Mouse (Mus musculus) CH12.LX (cell line): ENCODE data around the gene Gabra1. TPM values are rescaled to one million over a fixed set of nuclear protein-coding genes. Genes with fewer than 3 reads are reported as not detected.

Source experiments
- DNase-seq: peaks from one replicate; pipeline ENCODE4 v3.0.0-alpha.2; 2013; ENCODE audit errors: extremely low read depth
- H3K27ac ChIP-seq: 2 replicates; pipeline ENCODE4 v1.5.1; 2012; ENCODE audit warnings: low read depth, mild to moderate bottlenecking, control low read depth, moderate library complexity; ENCODE audit not compliant: insufficient read depth
- H3K27me3 ChIP-seq: replicated peaks from 2 replicates; pipeline ENCODE3; 2012; ENCODE audit warnings: inconsistent platforms
- H3K36me3 ChIP-seq, 2 experiments: replicated peaks in 1 of 2; 2 replicates each; pipeline versions ENCODE3 to v1.6.1; 2012; ENCODE audit warnings: inconsistent platforms in 1 of 2, low read length in 1 of 2, mild to moderate bottlenecking in 1 of 2, mixed read lengths in 1 of 2, moderate library complexity in 1 of 2; ENCODE audit not compliant: control insufficient read depth in 1 of 2, insufficient read depth in 1 of 2
- H3K4me1 ChIP-seq, 2 experiments: 2 replicates each; pipeline ENCODE4 v1.6.1; 2012; ENCODE audit warnings: inconsistent platforms in 1 of 2, moderate library complexity in 1 of 2; ENCODE audit not compliant: insufficient read depth in 2 of 2, control insufficient read depth in 1 of 2
- H3K4me2 ChIP-seq: 2 replicates; pipeline ENCODE4 v1.6.1; 2012; ENCODE audit warnings: low read depth, mild to moderate bottlenecking, control low read depth; ENCODE audit not compliant: poor library complexity, insufficient read depth, severe bottlenecking
- H3K4me3 ChIP-seq, 3 experiments: fragments of 150-350 bp in 1 of 3; sonication (generic) in 1 of 3; replicated peaks in 1 of 3; 2 replicates each; pipeline versions ENCODE3 to v1.5.1; 2011 to 2012; ENCODE audit warnings: low read depth in 2 of 3, low read length in 2 of 3, mild to moderate bottlenecking in 2 of 3, moderate library complexity in 2 of 3, control low read depth in 1 of 3, improper control_type of control experiment in 1 of 3, inconsistent platforms in 1 of 3, mixed read lengths in 1 of 3; ENCODE audit not compliant: poor library complexity in 1 of 3
- H3K79me2 ChIP-seq: replicated peaks from 2 replicates; pipeline ENCODE4 v1.6.1; 2012; ENCODE audit warnings: mild to moderate bottlenecking, moderate library complexity; ENCODE audit not compliant: control insufficient read depth, poor library complexity, insufficient read depth, severe bottlenecking; ENCODE audit errors: extremely low read depth
- H3K9ac ChIP-seq: 2 replicates; pipeline ENCODE4 v1.6.1; 2012; ENCODE audit warnings: low read depth, mild to moderate bottlenecking, control low read depth, moderate library complexity; ENCODE audit not compliant: insufficient read depth
- H3K9me3 ChIP-seq: replicated peaks from 2 replicates; pipeline ENCODE3; 2012; ENCODE audit warnings: low read length, inconsistent platforms, mixed read lengths
- BHLHE40 ChIP-seq: IDR thresholded peaks from 2 replicates; pipeline ENCODE4 v1.6.1; 2011; ENCODE audit warnings: mild to moderate bottlenecking, low read depth, low read length, improper control_type of control experiment
- CHD1 ChIP-seq: IDR thresholded peaks from 2 replicates; pipeline ENCODE4 v1.6.1; 2012; ENCODE audit warnings: low read depth, low read length, improper control_type of control experiment, inconsistent platforms
- E2F4 ChIP-seq: IDR thresholded peaks from 2 replicates; pipeline ENCODE4 v1.6.1; 2011; ENCODE audit warnings: low read depth, low read length, improper control_type of control experiment; ENCODE audit not compliant: insufficient replicate concordance
- EP300 ChIP-seq: IDR thresholded peaks from 2 replicates; pipeline ENCODE4 v1.6.1; 2011; ENCODE audit warnings: low read length, improper control_type of control experiment
- ETS1 ChIP-seq: conservative IDR thresholded peaks from 2 replicates; pipeline ENCODE4 v1.6.1; 2012; ENCODE audit warnings: low read depth, mild to moderate bottlenecking, inconsistent platforms, low read length, improper control_type of control experiment, moderate library complexity
- GABPA ChIP-seq: IDR thresholded peaks from 2 replicates; pipeline ENCODE4 v1.6.1; 2012; ENCODE audit warnings: low read depth, low read length, improper control_type of control experiment, inconsistent platforms; ENCODE audit not compliant: insufficient replicate concordance
- HCFC1 ChIP-seq: IDR thresholded peaks from 2 replicates; pipeline ENCODE4 v1.6.1; 2012; ENCODE audit warnings: low read depth, mild to moderate bottlenecking, inconsistent platforms, low read length, improper control_type of control experiment
- JUN ChIP-seq: IDR thresholded peaks from 2 replicates; pipeline ENCODE4 v1.6.1; 2011; ENCODE audit warnings: low read depth, mild to moderate bottlenecking, low read length, improper control_type of control experiment, moderate library complexity; ENCODE audit not compliant: insufficient read depth
- JUND ChIP-seq: conservative IDR thresholded peaks from 2 replicates; pipeline ENCODE4 v1.6.1; 2011; ENCODE audit warnings: low read depth, low read length, improper control_type of control experiment
- MAX ChIP-seq: IDR thresholded peaks from 2 replicates; pipeline ENCODE4 v1.6.1; 2011; ENCODE audit warnings: low read length, improper control_type of control experiment
- MEF2A ChIP-seq: IDR thresholded peaks from 2 replicates; pipeline ENCODE4 v1.6.1; 2014; ENCODE audit warnings: low read depth, mild to moderate bottlenecking, inconsistent platforms, low read length, improper control_type of control experiment, borderline replicate concordance
- MYC ChIP-seq: IDR thresholded peaks from 2 replicates; pipeline ENCODE4 v1.6.1; 2011; ENCODE audit warnings: low read depth, mild to moderate bottlenecking, improper control_type of control experiment, low read length
- NELFE ChIP-seq: IDR thresholded peaks from 2 replicates; pipeline ENCODE4 v1.6.1; 2011; ENCODE audit warnings: low read depth, low read length, improper control_type of control experiment
- PAX5 ChIP-seq: IDR thresholded peaks from 2 replicates; pipeline ENCODE4 v1.6.1; 2012; ENCODE audit warnings: low read length, inconsistent platforms, mixed read lengths
- RAD21 ChIP-seq: IDR thresholded peaks from 2 replicates; pipeline ENCODE4 v1.6.1; 2011; ENCODE audit warnings: low read depth, mild to moderate bottlenecking, low read length, improper control_type of control experiment, moderate library complexity
- SMC3 ChIP-seq: IDR thresholded peaks from 2 replicates; pipeline ENCODE4 v1.6.1; 2011; ENCODE audit warnings: low read depth, low read length, improper control_type of control experiment
- TCF12 ChIP-seq: IDR thresholded peaks from 2 replicates; pipeline ENCODE4 v1.6.1; 2014; ENCODE audit warnings: low read depth, mild to moderate bottlenecking, inconsistent platforms, low read length, improper control_type of control experiment
- USF1 ChIP-seq: IDR thresholded peaks from 2 replicates; pipeline ENCODE4 v1.6.1; 2014; ENCODE audit warnings: low read depth, mild to moderate bottlenecking, inconsistent platforms, low read length, improper control_type of control experiment
- USF2 ChIP-seq: conservative IDR thresholded peaks from 2 replicates; pipeline ENCODE4 v1.6.1; 2011; ENCODE audit warnings: low read depth, low read length, improper control_type of control experiment
- ZC3H11A ChIP-seq: IDR thresholded peaks from 2 replicates; pipeline ENCODE4 v1.6.1; 2012; ENCODE audit warnings: low read depth, mild to moderate bottlenecking, inconsistent platforms, low read length, improper control_type of control experiment
- ZKSCAN1 ChIP-seq: IDR thresholded peaks from 2 replicates; pipeline ENCODE4 v1.6.1; 2012; ENCODE audit warnings: low read depth, inconsistent platforms, low read length, improper control_type of control experiment, borderline replicate concordance
- ZNF384 ChIP-seq: IDR thresholded peaks from 2 replicates; pipeline ENCODE4 v1.6.1; 2012; ENCODE audit warnings: low read depth, low read length, improper control_type of control experiment, inconsistent platforms
- dilution Hi-C: fragments of 300-500 bp; cut with MboI; formaldehyde crosslinking; loops from 2 replicates; pipeline ENCODE4 v1.14.3; 2020; ENCODE audit warnings: low sequenced_read_pairs; ENCODE audit not compliant: extremely low pct_unique_long_range_greater_than_20kb, extremely low pct_ligation_motif_present
- in situ Hi-C: fragments of 300-500 bp; cut with MboI; formaldehyde crosslinking; loops from 3 replicates; pipeline ENCODE4 v1.14.3; 2019; ENCODE audit warnings: low sequenced_read_pairs, low pct_ligation_motif_present, low pct_unique_long_range_greater_than_20kb, mixed read lengths
- polyA plus RNA-seq: library from polyadenylated mRNA; unstranded; fragments of >175 nt; gene quantifications from 2 replicates; pipeline ENCODE4 v1.2.1, GENCODE M21; 2012; ENCODE audit warnings: low read depth; ENCODE audit not compliant: insufficient read length
- total RNA-seq, 2 experiments: library from RNA; depleted of rRNA; stranded (reverse); fragments of 300-350 nt in 1 of 2; fragments of >200 nt in 1 of 2; gene quantifications; 2 replicates each; pipeline ENCODE4 v1.2.3; 2012 to 2014

The Gabra1 gene
- total and polyA plus RNA-seq, 3 experiments = not detected

- Histone ChIP-seq H3K36me3 (no peaks in the 10 kb centered on the region), H3K9me3 (no peaks in the 10 kb centered on the region), H3K4me3 (no peak overlapping the region), H3K27ac (no peak overlapping the region), H3K4me2 (no peak overlapping the region), H3K79me2 (no peaks in the 10 kb centered on the region), H3K9ac (no peak overlapping the region), H3K27me3 (no peaks in the 10 kb centered on the region), H3K4me1 (no peaks in the 10 kb centered on the region)
- DNase-seq = no peak
- dilution Hi-C loops = no loop called here
- in situ Hi-C loops = no loop called here
- no peak for TF ChIP-seq BHLHE40
- TF ChIP-seq PAX5 = no peak
- no peak for TF ChIP-seq MEF2A
- no peak for TF ChIP-seq JUN
- no peak for TF ChIP-seq USF1
- TF ChIP-seq ZKSCAN1 = no peak
- no peak for TF ChIP-seq EP300
- TF ChIP-seq RAD21 = no peak
- no peak for TF ChIP-seq SMC3
- TF ChIP-seq E2F4 = no peak
- TF ChIP-seq USF2 = no peak
- TF ChIP-seq TCF12 = no peak
- TF ChIP-seq ZC3H11A = no peak
- TF ChIP-seq CHD1 = no peak
Observed at GRCm38 (mm10) chr11:42110051-42110450, 72.7 kb downstream of the Gabra1 start.

- dilution Hi-C loops (no loop called here), in situ Hi-C loops (no loop called here)
- no peaks in the 10 kb centered on the region for H3K36me3 ChIP-seq
- H3K79me2 ChIP-seq = no peaks in the 10 kb centered on the region
- no peaks in the 10 kb centered on the region for H3K9me3 ChIP-seq
- H3K9ac ChIP-seq = no peak overlapping the region
- H3K4me3 ChIP-seq = no peak overlapping the region
- TF ChIP-seq ZC3H11A = no peak
- TF ChIP-seq HCFC1 = no peak
- no peak for TF ChIP-seq ZNF384
- no peak for TF ChIP-seq MAX
- no peak for TF ChIP-seq ETS1
- no peak for TF ChIP-seq JUND
- no peak for TF ChIP-seq MYC
- no peak for TF ChIP-seq GABPA
- TF ChIP-seq USF2 = no peak
- no peak for TF ChIP-seq E2F4
- no peak for TF ChIP-seq CHD1
- no peak for TF ChIP-seq NELFE
- no peak overlapping the region for H3K4me2 ChIP-seq
- H3K27me3 ChIP-seq = no peaks in the 10 kb centered on the region
- no peak overlapping the region for H3K27ac ChIP-seq
- H3K4me1 ChIP-seq = no peaks in the 10 kb centered on the region
- no peak for DNase-seq
Observed at GRCm38 (mm10) chr11:42109627-42110026, 73.1 kb downstream of the Gabra1 start.
